Mouse (Mus musculus): Measurements from ENCODE around the gene Rbp4.

DNA sequence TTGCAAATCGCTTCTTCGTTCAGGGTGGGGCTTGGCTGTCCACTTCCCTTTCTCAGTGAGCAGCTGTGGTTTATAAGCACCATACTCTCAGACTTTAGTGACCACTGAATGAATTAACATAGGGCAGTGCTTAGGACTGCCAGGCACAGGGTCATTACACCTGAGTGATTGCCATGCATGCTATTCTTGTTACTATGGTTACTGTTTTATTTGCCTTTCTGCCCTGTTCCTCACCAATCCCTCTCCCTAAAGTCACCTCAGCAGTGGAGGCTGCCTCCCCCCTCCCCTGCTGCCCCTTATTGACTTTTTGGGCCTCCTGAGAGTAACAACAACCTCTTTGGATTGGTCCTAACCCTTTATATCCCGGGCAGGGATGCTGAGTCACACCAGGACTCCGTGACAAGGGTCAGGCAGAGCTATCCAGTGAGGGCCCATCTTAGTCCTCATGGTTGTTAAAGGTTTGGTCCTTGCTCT is 33.5 kb downstream of the Rbp4 start:
- no peak for TF ChIP-seq CHD2 (IDR thresholded peaks at IDR 0.05; ENCODE audit: low read depth, low read length)
- TF ChIP-seq HCFC1 (IDR thresholded peaks at IDR 0.05; ENCODE audit: borderline replicate concordance, insufficient read depth, low read length), result no peak
- no peak for TF ChIP-seq ZNF384 (IDR thresholded peaks at IDR 0.05; ENCODE audit: low read depth, low read length)
- no peak for TF ChIP-seq ZC3H11A (IDR thresholded peaks at IDR 0.05; ENCODE audit: borderline replicate concordance, low read depth, low read length)
- no peak for TF ChIP-seq MAFK (IDR thresholded peaks at IDR 0.05; ENCODE audit: insufficient read depth, low read depth, low read length)
